Mouse (Mus musculus): ENCODE measurements at regions not wholly inside any gene's neighbourhood (a gene's known extent, or its start where the extent isn't known, plus 50 kb on each side); places are given as distances from the start of the nearest gene placed in this dataset.
A peak's percentile ranks its signal among the peaks of the same experiment; 100 is the strongest.

DNA sequence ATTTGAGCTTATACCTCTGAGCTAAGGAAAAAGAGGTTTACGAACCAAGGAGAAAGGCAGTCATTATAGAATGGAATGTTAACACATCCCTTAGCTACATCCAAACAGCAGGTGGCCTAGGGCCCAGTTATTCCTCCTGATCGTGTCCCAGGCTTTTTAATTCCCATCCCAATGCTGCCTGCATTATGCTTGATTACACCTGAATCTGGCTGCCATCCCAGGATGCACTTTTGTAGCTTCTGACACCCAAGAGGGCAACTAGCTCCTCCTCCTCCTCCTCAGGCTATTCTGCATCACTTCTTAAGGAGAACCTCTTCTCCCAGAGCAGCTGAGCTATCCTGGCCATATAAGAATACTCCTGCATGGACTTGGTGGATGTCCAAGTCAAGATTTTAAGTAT lies 137.9 kb upstream of the Cox10 start:
- H3K4me3 ChIP-seq (replicated peaks): no peak overlapping the region
- ATAC-seq (replicated peaks; ENCODE audit: low FRiP score): no peak
- no peak overlapping the region for H3K4me2 ChIP-seq
- no peaks in the 10 kb centered on the region for H3K36me3 ChIP-seq
- H3K27me3 ChIP-seq: no peaks in the 10 kb centered on the region
- H3K9ac ChIP-seq: no peak overlapping the region
- no peaks in the 10 kb centered on the region for H3K9me3 ChIP-seq (replicated peaks)
- 54% methylated on average over 2 of the region's 2 CpGs for WGBS
- no peaks in the 10 kb centered on the region for H3K4me1 ChIP-seq
- no peak overlapping the region for H3K27ac ChIP-seq

DNA sequence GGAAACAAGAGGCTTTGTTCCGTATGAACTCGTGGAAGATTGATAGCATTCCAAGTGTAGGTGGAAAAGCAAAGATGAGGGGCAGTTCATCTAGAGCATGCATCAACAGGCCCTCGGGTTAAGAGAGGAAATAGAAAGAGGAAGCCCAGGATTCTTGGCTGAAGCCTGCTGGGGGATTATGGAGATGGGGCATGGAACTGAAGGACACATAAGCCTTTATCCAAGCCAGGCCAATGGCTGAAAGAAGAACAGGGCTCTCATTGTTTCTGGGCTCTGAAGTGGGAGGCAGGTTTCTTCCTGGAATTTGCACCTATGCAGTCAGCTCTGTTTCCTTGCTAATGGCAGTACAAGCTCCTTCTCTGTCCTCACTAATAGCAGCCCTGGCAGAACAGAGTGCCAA lies 131.6 kb upstream of the Cox10 start:
- WGBS: 52% methylated on average over 3 of the region's 3 CpGs
- Histone ChIP-seq H3K36me3 (no peaks in the 10 kb centered on the region), H3K9me3 (replicated peaks) (no peaks in the 10 kb centered on the region), H3K27me3 (0 out of 2 replicates have a peak, but pooled peaks cover 5% of the 10 kb centered on the region), H3K27ac (peak overlapping the region; percentile 10; the same call in 1 of the 2 replicates), H3K4me3 (replicated peaks) (no peak overlapping the region), H3K4me1 (peaks cover 7% of the 10 kb centered on the region), H3K9ac (no peak overlapping the region), H3K4me2 (no peak overlapping the region)
- no peak for ATAC-seq (replicated peaks; ENCODE audit: low FRiP score)

DNA sequence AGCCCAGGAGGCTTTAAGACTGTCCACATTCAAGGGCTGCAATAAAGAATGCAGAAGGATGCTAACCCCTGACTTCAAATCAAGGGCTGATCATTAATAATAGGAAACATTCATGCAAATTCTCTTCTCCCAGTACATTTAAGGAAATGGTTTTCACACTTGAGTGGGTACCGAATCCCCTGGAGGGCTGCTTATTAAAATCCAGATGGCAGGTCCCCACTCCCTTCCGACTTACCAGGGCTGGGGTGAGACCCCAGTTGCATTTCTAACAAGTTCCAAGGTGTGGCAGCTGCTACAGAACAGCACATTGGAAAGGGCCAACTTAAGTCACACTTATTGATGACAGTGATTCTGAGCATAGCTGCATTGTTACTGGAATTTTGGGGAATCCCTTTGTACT lies 129.0 kb upstream of the Cox10 start:
- no peak for ATAC-seq (replicated peaks; ENCODE audit: low FRiP score)
- 18% methylated on average over 2 of the region's 2 CpGs for WGBS

DNA sequence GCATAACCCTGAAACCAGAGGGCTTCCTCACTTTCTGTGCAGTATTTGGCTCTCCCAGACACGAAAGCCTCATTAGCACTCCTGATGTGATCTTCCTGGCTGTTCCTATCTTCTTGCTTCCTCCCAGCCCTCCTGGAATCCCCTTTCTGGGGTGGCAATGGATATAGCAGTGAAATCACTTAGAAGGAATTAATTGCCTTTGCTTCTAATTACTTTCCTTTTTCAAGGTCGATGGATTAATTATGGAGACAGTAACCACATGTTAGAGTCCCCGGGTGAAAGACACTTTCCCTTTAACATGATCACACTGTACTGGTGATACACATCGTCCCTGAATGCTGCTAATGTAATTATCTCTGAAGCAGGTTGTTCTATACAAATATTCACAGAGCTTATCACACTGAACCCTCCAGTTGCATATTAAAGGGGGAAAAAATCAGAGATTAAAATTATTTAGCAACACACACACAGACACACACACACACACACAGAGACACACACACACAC lies 128.1 kb upstream of the Cox10 start:
- Histone ChIP-seq H3K27ac (no peak overlapping the region), H3K4me3 (replicated peaks) (no peak overlapping the region), H3K27me3 (0 out of 2 replicates have a peak, but pooled peaks cover 5% of the 10 kb centered on the region), H3K9ac (no peak overlapping the region), H3K9me3 (replicated peaks) (no peaks in the 10 kb centered on the region), H3K36me3 (no peaks in the 10 kb centered on the region), H3K4me2 (no peak overlapping the region), H3K4me1 (peaks cover 7% of the 10 kb centered on the region)
- 50% methylated on average over 4 of the region's 4 CpGs for WGBS
- no peak for ATAC-seq (replicated peaks; ENCODE audit: low FRiP score)

More for the DNA sequence above, 129.0 kb upstream of the Cox10 start:
- H3K4me1 ChIP-seq: peaks cover 7% of the 10 kb centered on the region
- no peaks in the 10 kb centered on the region for H3K9me3 ChIP-seq (replicated peaks)
- H3K9ac ChIP-seq: no peak overlapping the region
- no peaks in the 10 kb centered on the region for H3K36me3 ChIP-seq
- no peak overlapping the region for H3K4me2 ChIP-seq
- H3K27me3 ChIP-seq: 0 out of 2 replicates have a peak, but pooled peaks cover 5% of the 10 kb centered on the region
- H3K4me3 ChIP-seq (replicated peaks): no peak overlapping the region
- no peak overlapping the region for H3K27ac ChIP-seq

DNA sequence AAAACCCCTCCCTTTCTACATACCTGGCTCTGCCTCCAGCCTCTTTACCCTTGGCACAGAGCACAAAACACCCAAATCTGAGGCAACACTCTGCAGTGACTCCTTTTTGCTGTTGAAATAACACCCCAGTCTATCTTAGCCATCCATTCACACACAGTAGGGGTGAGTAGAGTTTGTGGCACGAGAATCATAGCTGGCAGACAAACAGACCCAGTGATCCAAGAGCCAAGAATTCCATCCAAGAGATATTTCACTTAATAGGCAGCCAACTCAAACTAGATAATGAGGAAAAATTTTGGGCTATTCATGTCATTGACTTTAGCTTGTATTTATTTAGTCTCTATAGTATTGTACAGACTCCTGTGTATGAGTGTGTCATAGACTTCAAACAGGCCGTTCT lies 126.9 kb upstream of the Cox10 start:
- Histone ChIP-seq H3K4me1 (peaks cover 7% of the 10 kb centered on the region), H3K9me3 (replicated peaks) (no peaks in the 10 kb centered on the region), H3K27me3 (0 out of 2 replicates have a peak, but pooled peaks cover 5% of the 10 kb centered on the region), H3K9ac (no peak overlapping the region), H3K4me3 (replicated peaks) (no peak overlapping the region), H3K4me2 (no peak overlapping the region), H3K27ac (no peak overlapping the region), H3K36me3 (no peaks in the 10 kb centered on the region)
- WGBS: 85% methylated on average over 2 of the region's 2 CpGs
- ATAC-seq (replicated peaks; ENCODE audit: low FRiP score): no peak

DNA sequence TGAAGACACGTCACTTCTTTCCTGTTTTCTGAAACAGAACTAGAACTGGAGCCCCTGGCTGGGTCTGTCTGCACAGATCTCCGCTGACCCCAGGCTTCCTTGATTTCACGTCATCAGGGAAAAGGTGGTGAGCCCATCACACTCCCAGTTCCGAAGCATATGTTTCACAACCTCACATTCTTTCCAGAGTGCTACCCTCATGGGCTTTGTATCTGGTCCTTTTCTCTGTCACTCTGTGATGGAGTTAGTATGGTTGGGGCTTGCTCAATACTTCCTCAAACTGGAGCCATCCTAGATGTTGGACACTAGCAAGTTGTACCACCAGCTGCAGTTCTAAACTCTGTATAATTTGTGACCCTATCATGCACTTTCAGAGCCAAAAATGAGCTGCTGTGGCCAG lies 125.8 kb upstream of the Cox10 start:
- Histone ChIP-seq H3K36me3 (no peaks in the 10 kb centered on the region), H3K4me1 (peaks cover 7% of the 10 kb centered on the region), H3K4me2 (no peak overlapping the region), H3K9ac (no peak overlapping the region), H3K27ac (no peak overlapping the region), H3K4me3 (replicated peaks) (no peak overlapping the region), H3K9me3 (replicated peaks) (no peaks in the 10 kb centered on the region), H3K27me3 (0 out of 2 replicates have a peak, but pooled peaks cover under 1% of the 10 kb centered on the region)
- 78% methylated on average over 4 of the region's 4 CpGs for WGBS
- no peak for ATAC-seq (replicated peaks; ENCODE audit: low FRiP score)

DNA sequence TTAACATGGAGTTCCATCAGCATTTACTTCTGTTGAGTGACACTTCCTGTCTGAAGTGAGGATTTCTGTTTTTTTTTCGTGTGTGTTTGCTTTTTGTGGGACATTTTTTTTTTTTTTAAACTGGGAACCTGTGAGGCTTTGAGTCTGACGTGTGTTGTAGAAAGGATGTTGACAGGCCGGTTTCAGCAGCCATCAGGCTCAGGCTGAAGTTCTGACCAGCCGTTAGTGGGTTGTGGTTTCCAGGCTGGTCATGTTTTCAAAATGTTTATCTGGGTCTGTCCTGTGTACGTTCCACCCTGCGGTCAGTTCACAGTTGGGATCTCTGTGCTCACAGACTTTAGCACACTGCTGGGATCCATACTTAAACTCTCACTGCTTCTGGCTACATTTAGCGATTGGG lies 125.0 kb upstream of the Cox10 start:
- no peak overlapping the region for H3K9ac ChIP-seq
- H3K4me2 ChIP-seq: no peak overlapping the region
- H3K4me3 ChIP-seq (replicated peaks): no peak overlapping the region
- no peaks in the 10 kb centered on the region for H3K9me3 ChIP-seq (replicated peaks)
- no peak overlapping the region for H3K27ac ChIP-seq
- H3K36me3 ChIP-seq: no peaks in the 10 kb centered on the region
- WGBS: 67% methylated on average over 7 of the region's 7 CpGs
- ATAC-seq (replicated peaks; ENCODE audit: low FRiP score): no peak
- no peaks in the 10 kb centered on the region for H3K27me3 ChIP-seq
- H3K4me1 ChIP-seq: peaks cover 7% of the 10 kb centered on the region

DNA sequence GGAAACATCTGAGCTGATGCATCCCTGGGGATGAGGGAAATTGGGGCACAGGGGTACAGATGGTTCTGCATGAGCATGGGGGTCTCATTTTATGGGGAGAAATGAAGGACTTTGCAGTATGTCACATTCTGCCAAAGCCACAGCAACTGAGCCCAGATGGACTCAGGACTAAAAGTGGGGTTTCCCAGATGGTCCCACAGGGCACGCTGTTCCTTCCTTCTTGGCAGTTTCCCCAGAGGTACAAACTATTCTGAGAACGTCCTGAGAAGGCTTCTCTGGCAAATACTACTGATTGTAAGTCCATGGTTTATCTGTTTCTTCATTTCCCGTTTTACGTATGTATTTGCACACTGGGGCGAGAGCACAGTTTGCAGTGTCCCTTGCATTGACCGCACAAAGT lies 121.6 kb upstream of the Cox10 start:
- Histone ChIP-seq H3K4me3 (replicated peaks) (no peak overlapping the region), H3K9ac (no peak overlapping the region), H3K36me3 (no peaks in the 10 kb centered on the region), H3K4me2 (no peak overlapping the region), H3K9me3 (replicated peaks) (no peaks in the 10 kb centered on the region), H3K27ac (no peak overlapping the region), H3K27me3 (no peaks in the 10 kb centered on the region), H3K4me1 (no peaks in the 10 kb centered on the region)
- WGBS: 85% methylated on average over 6 of the region's 6 CpGs
- no peak for ATAC-seq (replicated peaks; ENCODE audit: low FRiP score)

DNA sequence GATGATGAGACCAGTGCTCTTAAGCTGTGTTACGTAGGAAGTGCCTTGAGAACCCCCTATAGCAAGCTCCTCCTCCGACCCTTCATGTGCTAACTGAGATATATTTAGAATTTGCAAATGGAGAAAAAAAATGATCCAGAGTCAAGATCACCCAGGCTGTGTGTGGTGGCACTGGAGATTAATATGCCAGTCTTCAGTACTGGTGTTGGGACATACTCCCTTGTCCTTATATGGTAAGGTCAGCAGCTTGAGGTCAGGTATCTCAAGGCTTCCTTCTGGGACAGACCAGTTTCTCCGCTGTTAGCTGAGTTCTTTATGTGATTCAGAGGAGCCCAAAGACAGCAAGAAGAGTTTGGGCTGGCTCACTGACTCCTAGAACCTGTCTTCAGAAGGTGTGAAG lies 116.0 kb upstream of the Cox10 start:
- no peaks in the 10 kb centered on the region for H3K36me3 ChIP-seq
- H3K9ac ChIP-seq: no peak overlapping the region
- no peaks in the 10 kb centered on the region for H3K27me3 ChIP-seq
- no peaks in the 10 kb centered on the region; the same call in 1 of the 2 replicates for H3K4me1 ChIP-seq
- 75% methylated on average over 3 of the region's 3 CpGs for WGBS
- no peaks in the 10 kb centered on the region for H3K9me3 ChIP-seq (replicated peaks)
- no peak overlapping the region for H3K4me2 ChIP-seq
- no peak overlapping the region for H3K27ac ChIP-seq
- no peak for ATAC-seq (replicated peaks; ENCODE audit: low FRiP score)
- H3K4me3 ChIP-seq (replicated peaks): no peak overlapping the region

DNA sequence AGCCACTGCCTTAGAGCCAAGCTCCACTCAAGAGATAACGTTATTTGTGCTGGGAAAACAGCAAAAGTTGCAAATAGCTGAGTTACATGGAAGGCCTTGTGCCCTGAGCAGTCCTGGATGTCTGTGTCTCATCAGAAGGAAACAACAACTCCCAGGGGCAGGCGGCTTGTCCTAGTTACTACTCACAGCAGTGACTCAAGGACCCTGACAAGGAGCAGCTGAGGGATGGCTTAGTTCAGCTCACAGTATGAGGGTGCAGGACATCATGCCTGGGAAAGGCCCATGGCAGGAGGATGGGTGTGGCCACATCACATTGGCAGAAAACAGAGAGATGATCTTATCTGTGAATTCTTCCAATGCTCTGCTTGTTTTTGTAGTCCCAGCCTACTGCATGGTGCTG lies 109.4 kb upstream of the Cox10 start:
- 73% methylated on average over 2 of the region's 2 CpGs for whole genome bisulfite sequencing

DNA sequence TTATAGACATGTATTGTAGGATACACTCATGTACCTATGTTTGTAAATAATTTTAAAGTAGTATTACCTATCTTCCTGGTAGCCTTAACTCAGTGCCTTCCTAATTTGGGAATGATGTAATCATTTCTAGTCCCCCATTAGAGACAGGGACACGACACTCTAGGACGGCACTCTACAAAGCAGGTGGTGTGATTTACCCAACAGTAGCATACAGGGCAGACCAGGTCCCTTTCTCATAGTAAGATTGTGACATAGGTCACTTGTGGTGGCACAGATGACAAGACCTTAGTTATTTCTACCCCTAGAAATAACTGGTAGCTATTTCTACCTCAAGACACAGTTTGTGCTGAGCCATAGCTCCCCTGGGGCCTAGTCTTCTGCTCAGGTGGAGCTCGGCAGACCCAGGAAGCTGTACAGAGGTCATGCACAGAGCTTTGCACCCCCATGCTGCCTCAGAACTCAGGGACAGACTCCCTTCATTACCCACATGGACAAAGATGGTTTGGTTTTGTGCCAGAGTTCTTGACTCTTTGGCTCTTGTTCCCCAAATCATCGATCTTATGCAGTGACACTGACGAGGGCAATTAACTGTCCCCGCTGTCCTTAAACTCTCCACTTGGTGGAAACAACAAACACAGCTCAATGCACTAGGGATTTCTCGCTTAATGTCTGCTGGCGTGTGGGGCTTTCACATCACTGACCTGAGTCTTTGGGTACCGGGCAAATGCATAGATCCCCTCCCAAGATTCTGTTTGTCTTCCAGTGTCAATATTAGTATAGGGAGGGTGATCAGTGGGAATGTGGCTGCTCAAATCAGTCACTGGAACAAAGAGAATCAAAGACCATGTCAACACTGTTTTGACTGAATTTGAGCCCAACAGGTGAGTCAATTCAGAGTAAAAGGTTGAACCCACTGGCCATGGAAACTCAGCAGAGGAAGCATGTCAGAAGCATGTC lies 108.5 kb upstream of the Cox10 start:
- ATAC-seq (replicated peaks; ENCODE audit: low FRiP score): no peak
- no peaks in the 10 kb centered on the region for H3K27me3 ChIP-seq
- WGBS: 47% methylated on average over 9 of the region's 9 CpGs
- no peak overlapping the region for H3K27ac ChIP-seq
- no peak overlapping the region for H3K9ac ChIP-seq
- no peak overlapping the region for H3K4me2 ChIP-seq
- no peaks in the 10 kb centered on the region for H3K36me3 ChIP-seq
- H3K4me1 ChIP-seq: peaks cover 11% of the 10 kb centered on the region; the same call in 1 of the 2 replicates
- H3K9me3 ChIP-seq (replicated peaks): no peaks in the 10 kb centered on the region
- no peak overlapping the region for H3K4me3 ChIP-seq (replicated peaks)

More for the DNA sequence above, 109.4 kb upstream of the Cox10 start:
- H3K27ac ChIP-seq: no peak overlapping the region
- no peak for ATAC-seq (replicated peaks; ENCODE audit: low FRiP score)
- no peak overlapping the region for H3K4me3 ChIP-seq (replicated peaks)
- no peaks in the 10 kb centered on the region for H3K27me3 ChIP-seq
- H3K4me2 ChIP-seq: no peak overlapping the region
- H3K9ac ChIP-seq: no peak overlapping the region
- no peaks in the 10 kb centered on the region for H3K9me3 ChIP-seq (replicated peaks)
- H3K36me3 ChIP-seq: no peaks in the 10 kb centered on the region
- peaks cover 9% of the 10 kb centered on the region; the same call in 1 of the 2 replicates for H3K4me1 ChIP-seq

DNA sequence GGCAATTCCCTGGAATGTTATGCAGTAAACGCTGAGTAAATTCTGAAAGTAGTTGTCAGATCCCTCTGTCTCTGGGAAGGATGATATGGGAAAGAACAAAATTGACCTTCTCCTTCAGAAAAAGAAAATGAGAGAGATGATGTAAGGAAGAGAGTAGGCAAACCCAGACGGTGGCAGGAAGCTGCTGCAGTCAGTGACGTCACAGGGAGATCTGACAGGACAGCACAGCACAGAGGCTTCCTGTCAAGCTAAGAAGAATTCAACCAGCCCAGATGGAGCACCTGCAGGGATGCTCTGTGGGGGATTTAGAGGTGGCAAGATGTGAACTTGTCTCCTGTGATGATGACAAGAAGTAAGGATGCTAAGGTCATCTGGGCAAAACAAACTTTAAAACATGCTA lies 107.7 kb upstream of the Cox10 start:
- ATAC-seq (replicated peaks; ENCODE audit: low FRiP score): no peak
- no peak overlapping the region for H3K4me2 ChIP-seq
- 60% methylated on average over 3 of the region's 3 CpGs for WGBS

More for the DNA sequence above, 107.7 kb upstream of the Cox10 start:
- H3K9me3 ChIP-seq (replicated peaks): no peaks in the 10 kb centered on the region
- H3K27me3 ChIP-seq: no peaks in the 10 kb centered on the region
- H3K36me3 ChIP-seq: no peaks in the 10 kb centered on the region
- H3K9ac ChIP-seq: no peak overlapping the region
- H3K27ac ChIP-seq: no peak overlapping the region
- H3K4me1 ChIP-seq: peaks cover 11% of the 10 kb centered on the region; the same call in 1 of the 2 replicates
- H3K4me3 ChIP-seq (replicated peaks): no peak overlapping the region

Measured in kidney, embryonic 15.5 days (tissue).